Mouse (Mus musculus): ENCODE measurements at regions not wholly inside any gene's neighbourhood (a gene's known extent, or its start where the extent isn't known, plus 50 kb on each side); places are given as distances from the start of the nearest gene placed in this dataset.

GRCm38 (mm10) chr6:49523184-49523583 is 127.8 kb downstream of the Stk31 start:
- H3K4me3 ChIP-seq (ENCODE audit: insufficient read depth, low read length), result no peak overlapping the region
- no peak overlapping the region for H3K27ac ChIP-seq (ENCODE audit: insufficient read depth, low read length)
- H3K4me1 ChIP-seq (ENCODE audit: control insufficient read depth, insufficient read depth, low read length), result no peaks in the 10 kb centered on the region
- TF ChIP-seq CTCF (IDR thresholded peaks at IDR 0.05; ENCODE audit: borderline replicate concordance, insufficient read depth, low read length), result no peak
- TF ChIP-seq POLR2A (IDR thresholded peaks at IDR 0.05; ENCODE audit: low read depth, low read length), result no peak

- TF ChIP-seq POLR2A (IDR thresholded peaks at IDR 0.05; ENCODE audit: low read depth, low read length), result no peak
- TF ChIP-seq CTCF (IDR thresholded peaks at IDR 0.05; ENCODE audit: borderline replicate concordance, insufficient read depth, low read length), result no peak
- Histone ChIP-seq H3K4me1 (ENCODE audit: control insufficient read depth, insufficient read depth, low read length) (no peaks in the 10 kb centered on the region), H3K27ac (ENCODE audit: insufficient read depth, low read length) (no peak overlapping the region), H3K4me3 (ENCODE audit: insufficient read depth, low read length) (no peak overlapping the region)
Measured at GRCm38 (mm10) chr6:49523696-49524095, 128.3 kb downstream of the Stk31 start.

GRCm38 (mm10) chr6:49533956-49534355 is 138.6 kb downstream of the Stk31 start:
- H3K4me3 ChIP-seq (ENCODE audit: insufficient read depth, low read length), result no peak overlapping the region
- no peak for TF ChIP-seq POLR2A (IDR thresholded peaks at IDR 0.05; ENCODE audit: low read depth, low read length)
- no peak for TF ChIP-seq CTCF (IDR thresholded peaks at IDR 0.05; ENCODE audit: borderline replicate concordance, insufficient read depth, low read length)
- no peak overlapping the region for H3K27ac ChIP-seq (ENCODE audit: insufficient read depth, low read length)
- peaks cover 2% of the 10 kb centered on the region for H3K4me1 ChIP-seq (ENCODE audit: control insufficient read depth, insufficient read depth, low read length)

GRCm38 (mm10) chr6:49534551-49534950 is 139.1 kb downstream of the Stk31 start:
- Histone ChIP-seq H3K4me3 (ENCODE audit: insufficient read depth, low read length) (no peak overlapping the region), H3K27ac (ENCODE audit: insufficient read depth, low read length) (no peak overlapping the region), H3K4me1 (ENCODE audit: control insufficient read depth, insufficient read depth, low read length) (peaks cover 6% of the 10 kb centered on the region)
- no peak for TF ChIP-seq CTCF (IDR thresholded peaks at IDR 0.05; ENCODE audit: borderline replicate concordance, insufficient read depth, low read length)

GRCm38 (mm10) chr6:49544946-49545345 is 149.5 kb downstream of the Stk31 start:
- H3K4me3 ChIP-seq (ENCODE audit: insufficient read depth, low read length), result no peak overlapping the region
- no peak overlapping the region for H3K27ac ChIP-seq (ENCODE audit: insufficient read depth, low read length)
- no peaks in the 10 kb centered on the region for H3K4me1 ChIP-seq (ENCODE audit: control insufficient read depth, insufficient read depth, low read length)
- no peak for TF ChIP-seq CTCF (IDR thresholded peaks at IDR 0.05; ENCODE audit: borderline replicate concordance, insufficient read depth, low read length)
- no peak for TF ChIP-seq POLR2A (IDR thresholded peaks at IDR 0.05; ENCODE audit: low read depth, low read length)

- Histone ChIP-seq H3K4me3 (ENCODE audit: insufficient read depth, low read length) (no peak overlapping the region), H3K27ac (ENCODE audit: insufficient read depth, low read length) (no peak overlapping the region), H3K4me1 (ENCODE audit: control insufficient read depth, insufficient read depth, low read length) (no peaks in the 10 kb centered on the region)
- TF ChIP-seq CTCF (IDR thresholded peaks at IDR 0.05; ENCODE audit: borderline replicate concordance, insufficient read depth, low read length) (no peak), POLR2A (IDR thresholded peaks at IDR 0.05; ENCODE audit: low read depth, low read length) (no peak)
Measured at GRCm38 (mm10) chr6:49555069-49555468, 159.7 kb downstream of the Stk31 start.

GRCm38 (mm10) chr6:49558508-49558907 is 163.1 kb downstream of the Stk31 start:
- no peak overlapping the region for H3K27ac ChIP-seq (ENCODE audit: insufficient read depth, low read length)
- no peak overlapping the region for H3K4me3 ChIP-seq (ENCODE audit: insufficient read depth, low read length)
- no peak for TF ChIP-seq POLR2A (IDR thresholded peaks at IDR 0.05; ENCODE audit: low read depth, low read length)
- TF ChIP-seq CTCF (IDR thresholded peaks at IDR 0.05; ENCODE audit: borderline replicate concordance, insufficient read depth, low read length), result no peak
- H3K4me1 ChIP-seq (ENCODE audit: control insufficient read depth, insufficient read depth, low read length), result no peaks in the 10 kb centered on the region

- no peak overlapping the region for H3K27ac ChIP-seq (ENCODE audit: insufficient read depth, low read length)
- no peaks in the 10 kb centered on the region for H3K4me1 ChIP-seq (ENCODE audit: control insufficient read depth, insufficient read depth, low read length)
- TF ChIP-seq CTCF (IDR thresholded peaks at IDR 0.05; ENCODE audit: borderline replicate concordance, insufficient read depth, low read length) (no peak), POLR2A (IDR thresholded peaks at IDR 0.05; ENCODE audit: low read depth, low read length) (no peak)
- H3K4me3 ChIP-seq (ENCODE audit: insufficient read depth, low read length), result no peak overlapping the region
Measured at GRCm38 (mm10) chr6:49559112-49559511, 163.7 kb downstream of the Stk31 start.

GRCm38 (mm10) chr6:49578340-49578739 is 182.9 kb downstream of the Stk31 start:
- H3K27ac ChIP-seq (ENCODE audit: insufficient read depth, low read length), result peak overlapping the region; percentile 60
- no peak overlapping the region for H3K4me3 ChIP-seq (ENCODE audit: insufficient read depth, low read length)
- no peak for TF ChIP-seq CTCF (IDR thresholded peaks at IDR 0.05; ENCODE audit: borderline replicate concordance, insufficient read depth, low read length)
- no peak for TF ChIP-seq POLR2A (IDR thresholded peaks at IDR 0.05; ENCODE audit: low read depth, low read length)
- peaks cover 19% of the 10 kb centered on the region for H3K4me1 ChIP-seq (ENCODE audit: control insufficient read depth, insufficient read depth, low read length)

GRCm38 (mm10) chr6:49579691-49580090 is 184.3 kb downstream of the Stk31 start:
- Histone ChIP-seq H3K27ac (ENCODE audit: insufficient read depth, low read length) (no peak overlapping the region), H3K4me1 (ENCODE audit: control insufficient read depth, insufficient read depth, low read length) (peaks cover 19% of the 10 kb centered on the region), H3K4me3 (ENCODE audit: insufficient read depth, low read length) (no peak overlapping the region)
- no peak for TF ChIP-seq POLR2A (IDR thresholded peaks at IDR 0.05; ENCODE audit: low read depth, low read length)
- TF ChIP-seq CTCF (IDR thresholded peaks at IDR 0.05; ENCODE audit: borderline replicate concordance, insufficient read depth, low read length), result no peak
